Mouse (Mus musculus) stomach, postnatal 0 days (tissue): Measurements from ENCODE around the gene Ctnnd2. TPM values are rescaled to one million over a fixed set of nuclear protein-coding genes. Genes with fewer than 3 reads are reported as not detected.

Experiments
- ATAC-seq: fragments of 200-750 bp; cut with Nextera tagmentation; 2 replicates; pipeline ENCODE4 v1.8.0; 2017; ENCODE audit not compliant: low FRiP score, low TSS enrichment
- DNase-seq: peaks from one replicate; pipeline ENCODE4 v3.0.0-alpha.2; 2016; ENCODE audit warnings: low spot score
- H3K27ac ChIP-seq: fragments of 300-500 bp; sonication (generic); replicated peaks from 2 replicates; pipeline ENCODE4 v1.5.1; 2014; ENCODE audit warnings: mild to moderate bottlenecking, control low read depth
- H3K27me3 ChIP-seq: fragments of 300-500 bp; sonication (generic); 2 replicates; pipeline ENCODE4 v1.6.1; 2014; ENCODE audit warnings: low read length; ENCODE audit not compliant: control insufficient read depth, insufficient read depth
- H3K36me3 ChIP-seq: fragments of 300-500 bp; sonication (generic); 2 replicates; pipeline ENCODE4 v1.6.1; 2014; ENCODE audit warnings: low read length, mixed read lengths; ENCODE audit not compliant: control insufficient read depth, insufficient read depth
- H3K4me1 ChIP-seq: fragments of 300-500 bp; sonication (generic); replicated peaks from 2 replicates; pipeline ENCODE4 v1.6.1; 2014; ENCODE audit warnings: antibody characterized with exemption; ENCODE audit not compliant: control insufficient read depth, insufficient read depth
- H3K4me2 ChIP-seq: fragments of 300-500 bp; sonication (generic); replicated peaks from 2 replicates; pipeline ENCODE4 v1.6.1; 2014; ENCODE audit warnings: low read depth, mild to moderate bottlenecking, control low read depth, moderate library complexity
- H3K4me3 ChIP-seq: fragments of 300-500 bp; sonication (generic); 2 replicates; pipeline ENCODE4 v1.5.1; 2014; ENCODE audit warnings: low read depth, low read length, control low read depth
- H3K9ac ChIP-seq: fragments of 300-500 bp; sonication (generic); 2 replicates; pipeline ENCODE4 v1.6.1; 2014; ENCODE audit warnings: mild to moderate bottlenecking, low read length, control low read depth, mixed read lengths
- H3K9me3 ChIP-seq: fragments of 300-500 bp; sonication (generic); 2 replicates; pipeline ENCODE4 v1.6.1; 2016; ENCODE audit warnings: low read length; ENCODE audit not compliant: control insufficient read depth
- CTCF ChIP-seq: IDR thresholded peaks from 2 replicates; pipeline ENCODE4 v1.5.1; 2016; ENCODE audit warnings: antibody characterized with exemption, low read depth, mild to moderate bottlenecking, moderate library complexity
- EP300 ChIP-seq: optimal IDR thresholded peaks from 2 replicates; pipeline ENCODE3; 2016; ENCODE audit warnings: antibody characterized with exemption
- WGBS: fragments of 180-500 bp; shearing (Covaris S2); extraction: QIAGEN DNeasy Blood & Tissue Kit; methylation state at CpG from one replicate; pipeline ENCODE4 v1.1.7; 2014; 5-methylcytosine and 5-hydroxymethylcytosine counted together
- polyA plus RNA-seq: library from polyadenylated mRNA; unstranded; fragments of >200 nt; fragmentation: Nextera tagmentation; extraction: Ambion mirVana; gene quantifications from 2 replicates; pipeline ENCODE4 v1.2.1, GENCODE M21; 2015

Ctnnd2 gene
- polyA plus RNA-seq, 1 experiment from 2014 or later, result 0.53 TPM

DNA sequence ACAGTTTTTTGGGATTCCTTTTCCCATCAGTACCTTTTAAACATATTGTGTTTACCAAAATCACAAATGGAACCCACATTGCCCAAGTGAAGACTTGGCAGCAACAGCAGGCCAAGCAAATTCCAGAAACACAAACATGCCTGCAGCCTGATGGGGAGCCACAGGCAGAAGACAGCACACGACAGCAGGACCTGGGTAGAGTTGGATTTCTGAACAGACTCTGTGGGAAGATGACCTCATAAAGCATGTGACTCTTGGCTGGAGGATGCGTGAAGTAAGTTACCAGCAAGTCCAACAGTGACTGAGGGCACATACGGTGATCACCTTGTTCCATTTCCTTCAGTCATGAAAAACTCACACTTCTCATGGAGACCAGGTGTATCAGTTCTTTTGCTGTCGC lies 43.5 kb downstream of the Ctnnd2 start:
- Histone ChIP-seq H3K4me2 (no peak overlapping the region), H3K9ac (no peak overlapping the region), H3K36me3 (no peaks in the 10 kb centered on the region), H3K27ac (no peak overlapping the region), H3K4me3 (no peak overlapping the region), H3K4me1 (no peaks in the 10 kb centered on the region), H3K9me3 (no peaks in the 10 kb centered on the region), H3K27me3 (no peaks in the 10 kb centered on the region)
- DNase-seq, result no peak
- 75% methylated on average over 4 of the region's 4 CpGs for WGBS
- no peak for ATAC-seq
- TF ChIP-seq CTCF, result no peak
- no peak for TF ChIP-seq EP300

GRCm38 (mm10) chr15:30229112-30229511 lies 56.7 kb downstream of the Ctnnd2 start:
- H3K9me3 ChIP-seq, result no peaks in the 10 kb centered on the region

GRCm38 (mm10) chr15:30235210-30236034 lies 63.0 kb downstream of the Ctnnd2 start:
- no peak for DNase-seq
- Histone ChIP-seq H3K4me3 (no peak overlapping the region), H3K27me3 (no peaks in the 10 kb centered on the region), H3K9me3 (no peaks in the 10 kb centered on the region), H3K4me1 (no peaks in the 10 kb centered on the region), H3K9ac (no peak overlapping the region), H3K4me2 (no peak overlapping the region), H3K36me3 (no peaks in the 10 kb centered on the region), H3K27ac (no peak overlapping the region)
- no peak for ATAC-seq
- TF ChIP-seq CTCF (no peak), EP300 (no peak)
- WGBS, result 86% methylated on average over 10 of the region's 10 CpGs

More at GRCm38 (mm10) chr15:30229112-30229511, 56.7 kb downstream of the Ctnnd2 start:
- ATAC-seq, result no peak
- Histone ChIP-seq H3K9ac (no peak overlapping the region), H3K4me3 (no peak overlapping the region), H3K27ac (no peak overlapping the region), H3K36me3 (no peaks in the 10 kb centered on the region), H3K4me2 (no peak overlapping the region), H3K27me3 (no peaks in the 10 kb centered on the region), H3K4me1 (no peaks in the 10 kb centered on the region)
- WGBS, result 91% methylated on average over 4 of the region's 4 CpGs
- DNase-seq, result no peak
- TF ChIP-seq CTCF (no peak), EP300 (no peak)

- Histone ChIP-seq H3K36me3 (no peaks in the 10 kb centered on the region), H3K27me3 (no peaks in the 10 kb centered on the region), H3K4me1 (no peaks in the 10 kb centered on the region), H3K9ac (no peak overlapping the region), H3K9me3 (no peaks in the 10 kb centered on the region), H3K27ac (no peak overlapping the region), H3K4me3 (no peak overlapping the region), H3K4me2 (no peak overlapping the region)
- 74% methylated on average over 2 of the region's 2 CpGs for WGBS
- ATAC-seq (no peak), DNase-seq (no peak)
- no peak for TF ChIP-seq EP300
- no peak for TF ChIP-seq CTCF
These were observed 68.5 kb downstream of the Ctnnd2 start for GRCm38 (mm10) chr15:30240881-30241280.

GRCm38 (mm10) chr15:30268822-30269221 lies 96.4 kb downstream of the Ctnnd2 start:
- Histone ChIP-seq H3K9ac (no peak overlapping the region), H3K9me3 (no peaks in the 10 kb centered on the region), H3K27ac (no peak overlapping the region), H3K27me3 (no peaks in the 10 kb centered on the region), H3K4me2 (no peak overlapping the region), H3K4me3 (no peak overlapping the region), H3K4me1 (no peaks in the 10 kb centered on the region), H3K36me3 (no peaks in the 10 kb centered on the region)
- TF ChIP-seq EP300 (no peak), CTCF (no peak)
- WGBS, result 86% methylated on average over 10 of the region's 10 CpGs
- no peak for ATAC-seq
- DNase-seq, result no peak

DNA sequence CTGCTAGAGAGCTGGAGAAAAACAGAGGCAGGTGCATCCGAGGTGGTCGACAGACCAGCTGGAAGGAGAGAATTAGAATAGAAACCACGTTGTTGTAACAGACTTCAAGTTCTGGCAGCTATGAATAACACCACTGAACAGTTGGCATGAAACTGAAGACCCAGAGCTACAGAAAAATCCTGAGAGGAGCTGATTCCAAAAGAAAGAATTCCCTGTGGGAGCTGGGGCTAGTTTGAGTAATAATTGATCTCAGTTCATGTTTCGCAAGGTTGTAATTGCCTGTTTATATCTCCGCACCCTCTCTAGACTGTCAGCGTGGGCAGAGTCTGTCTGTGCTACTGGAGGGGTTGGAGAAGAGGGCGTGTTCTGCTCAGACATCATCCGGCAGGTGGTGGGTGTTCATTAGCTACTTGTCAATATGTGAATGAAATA lies 98.8 kb downstream of the Ctnnd2 start:
- no peak overlapping the region for H3K4me3 ChIP-seq
- no peaks in the 10 kb centered on the region for H3K4me1 ChIP-seq
- TF ChIP-seq CTCF (no peak), EP300 (no peak)
- WGBS, result 55% methylated on average over 8 of the region's 8 CpGs
- no peaks in the 10 kb centered on the region for H3K9me3 ChIP-seq
- H3K27ac ChIP-seq, result no peak overlapping the region
- H3K4me2 ChIP-seq, result no peak overlapping the region
- no peaks in the 10 kb centered on the region for H3K36me3 ChIP-seq
- no peak for ATAC-seq
- no peak overlapping the region for H3K9ac ChIP-seq
- no peak for DNase-seq
- H3K27me3 ChIP-seq, result no peaks in the 10 kb centered on the region
